Mouse (Mus musculus): ENCODE data around the gene Sgms2.

DNA sequence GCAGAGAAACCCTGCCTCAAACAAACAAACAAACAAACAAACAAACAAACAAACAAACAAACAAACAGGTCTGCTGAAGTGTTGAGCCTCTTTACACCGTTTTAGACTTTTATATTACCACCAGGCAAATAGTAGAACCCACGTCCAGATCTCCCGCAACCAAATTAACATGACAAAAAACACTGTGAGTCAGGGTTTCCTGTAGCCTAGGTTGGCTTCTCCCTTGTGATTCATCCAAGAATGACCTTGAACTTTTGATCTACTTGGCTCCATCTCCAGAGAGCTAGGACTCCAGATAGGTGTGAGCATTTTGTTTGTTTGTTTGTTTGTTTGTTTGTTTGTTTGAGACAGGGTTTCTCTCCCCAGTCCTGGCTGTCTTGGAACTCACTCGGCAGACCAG is 30.0 kb upstream of the Sgms2 start:
- TF ChIP-seq USF1 (IDR thresholded peaks at IDR 0.05; ENCODE audit: low read depth, low read length) (no peak), CTCF (conservative IDR thresholded peaks at IDR 0.05 in 1 of 2, IDR thresholded peaks at IDR 0.05 in 1 of 2; ENCODE audit: low read depth in 2 of 2, low read length in 2 of 2) (no peak), SMC3 (IDR thresholded peaks at IDR 0.05; ENCODE audit: low read depth, low read length) (no peak), POLR2A (IDR thresholded peaks at IDR 0.05; ENCODE audit: low read depth, low read length) (no peak), TCF12 (IDR thresholded peaks at IDR 0.05; ENCODE audit: low read depth, low read length) (no peak), E2F4 (IDR thresholded peaks at IDR 0.05; ENCODE audit: insufficient replicate concordance, low read depth, low read length) (no peak), TBP (conservative IDR thresholded peaks at IDR 0.05; ENCODE audit: low read depth, low read length) (no peak), MAFK (IDR thresholded peaks at IDR 0.05; ENCODE audit: insufficient replicate concordance, low read length) (no peak), POLR2AphosphoS2 (IDR thresholded peaks at IDR 0.05; ENCODE audit: low read depth, low read length) (no peak), MEF2A (IDR thresholded peaks at IDR 0.05; ENCODE audit: borderline replicate concordance, low read depth, low read length) (no peak)

Data from CH12.LX (cell line).